Mouse (Mus musculus): ENCODE results near the gene Syne1.

- TF ChIP-seq ZC3H11A (IDR thresholded peaks at IDR 0.05; ENCODE audit: low read depth, low read length) (no peak), CHD1 (IDR thresholded peaks at IDR 0.05; ENCODE audit: low read depth, low read length) (no peak), JUND (IDR thresholded peaks at IDR 0.05; ENCODE audit: low read depth, low read length) (no peak), MYC (IDR thresholded peaks at IDR 0.05; ENCODE audit: low read depth, low read length) (no peak), CTCF (IDR thresholded peaks at IDR 0.05 in 2 of 3, conservative IDR thresholded peaks at IDR 0.05 in 1 of 3; ENCODE audit: control insufficient read depth in 1 of 3, insufficient read depth in 1 of 3, low read depth in 2 of 3, low read length in 3 of 3, poor library complexity in 1 of 3, severe bottlenecking in 1 of 3) (no peak), MAFK (IDR thresholded peaks at IDR 0.05; ENCODE audit: borderline replicate concordance, low read depth, low read length) (no peak), EP300 (IDR thresholded peaks at IDR 0.05; ENCODE audit: low read depth in 1 of 2, low read length in 2 of 2) (no peak), SIN3A (IDR thresholded peaks at IDR 0.05; ENCODE audit: low read length) (no peak)
Observed at GRCm38 (mm10) chr10:4972026-4972425, 579.3 kb downstream of the Syne1 start.

Measured in MEL (cell line).